Mouse (Mus musculus) heart, embryonic 12.5 days (tissue): ENCODE data around the gene Fxyd1. TPM values are rescaled to one million over a fixed set of nuclear protein-coding genes. Genes with fewer than 3 reads are reported as not detected.

Source experiments
- ATAC-seq: fragments of 200-750 bp; cut with Nextera tagmentation; 2 replicates; pipeline ENCODE4 v1.8.0; 2017; ENCODE audit warnings: moderate TSS enrichment, moderate library complexity; ENCODE audit not compliant: insufficient number of reproducible peaks, low FRiP score
- H3K27ac ChIP-seq: fragments of 300-500 bp; sonication (generic); 2 replicates; pipeline ENCODE4 v1.5.1; 2016; ENCODE audit warnings: mild to moderate bottlenecking, moderate library complexity; ENCODE audit not compliant: poor library complexity, severe bottlenecking
- H3K27me3 ChIP-seq: fragments of 300-500 bp; sonication (generic); replicated peaks from 2 replicates; pipeline ENCODE4 v1.6.1; 2016; ENCODE audit warnings: mild to moderate bottlenecking, moderate library complexity
- H3K36me3 ChIP-seq: fragments of 300-500 bp; sonication (generic); 2 replicates; pipeline ENCODE4 v1.6.1; 2016; ENCODE audit warnings: mild to moderate bottlenecking, moderate library complexity
- H3K4me1 ChIP-seq: fragments of 300-500 bp; sonication (generic); replicated peaks from 2 replicates; pipeline ENCODE4 v1.6.1; 2016; ENCODE audit warnings: mild to moderate bottlenecking
- H3K4me2 ChIP-seq: fragments of 300-500 bp; sonication (generic); 2 replicates; pipeline ENCODE4 v1.6.1; 2016; ENCODE audit warnings: mild to moderate bottlenecking, moderate library complexity
- H3K4me3 ChIP-seq: fragments of 300-500 bp; sonication (generic); 2 replicates; pipeline ENCODE4 v1.5.1; 2016; ENCODE audit warnings: mild to moderate bottlenecking
- H3K9ac ChIP-seq: fragments of 300-500 bp; sonication (generic); 2 replicates; pipeline ENCODE4 v1.6.1; 2016; ENCODE audit warnings: mild to moderate bottlenecking, moderate library complexity
- H3K9me3 ChIP-seq: fragments of 300-500 bp; sonication (generic); replicated peaks from 2 replicates; pipeline ENCODE4 v1.6.1; 2016; ENCODE audit warnings: mild to moderate bottlenecking, moderate library complexity
- WGBS: fragments of 180-500 bp; shearing (Covaris S2); methylation state at CpG from one replicate; pipeline ENCODE4 v1.1.7; 2016; 5-methylcytosine and 5-hydroxymethylcytosine counted together
- polyA plus RNA-seq: library from polyadenylated mRNA; unstranded; fragments of >200 nt; fragmentation: Nextera tagmentation; extraction: Ambion mirVana; gene quantifications from 2 replicates; pipeline ENCODE4 v1.2.1, GENCODE M21; 2016

Gene Fxyd1
- polyA plus RNA-seq, 1 experiment from 2014 or later: 927 TPM

GRCm38 (mm10) chr7:31039011-31039410, 18.0 kb downstream of the Fxyd1 start:
- 78% methylated on average over 4 of the region's 4 CpGs for WGBS
- peaks cover 45% of the 10 kb centered on the region for H3K27me3 ChIP-seq
- H3K4me3 ChIP-seq: no peak overlapping the region
- no peak overlapping the region for H3K9ac ChIP-seq
- H3K36me3 ChIP-seq: no peaks in the 10 kb centered on the region; the same call in 1 of the 2 replicates
- H3K4me2 ChIP-seq: no peak overlapping the region
- H3K27ac ChIP-seq: no peak overlapping the region
- ATAC-seq: no peak
- peaks cover 5% of the 10 kb centered on the region for H3K4me1 ChIP-seq
- no peaks in the 10 kb centered on the region; the same call in 1 of the 2 replicates for H3K9me3 ChIP-seq

GRCm38 (mm10) chr7:31037675-31038074, 19.3 kb downstream of the Fxyd1 start:
- no peak overlapping the region for H3K9ac ChIP-seq
- H3K4me1 ChIP-seq: peaks cover 5% of the 10 kb centered on the region
- no peak overlapping the region for H3K27ac ChIP-seq
- H3K4me2 ChIP-seq: no peak overlapping the region
- H3K27me3 ChIP-seq: peaks cover 31% of the 10 kb centered on the region
- no peak for ATAC-seq
- H3K4me3 ChIP-seq: no peak overlapping the region
- no peaks in the 10 kb centered on the region; the same call in 1 of the 2 replicates for H3K9me3 ChIP-seq
- 55% methylated on average over 2 of the region's 2 CpGs for WGBS
- no peaks in the 10 kb centered on the region; the same call in 1 of the 2 replicates for H3K36me3 ChIP-seq

GRCm38 (mm10) chr7:31036917-31037316, 20.1 kb downstream of the Fxyd1 start:
- no peak for ATAC-seq
- Histone ChIP-seq H3K4me1 (peaks cover 3% of the 10 kb centered on the region), H3K9me3 (no peaks in the 10 kb centered on the region; the same call in 1 of the 2 replicates), H3K4me3 (no peak overlapping the region), H3K27ac (no peak overlapping the region), H3K27me3 (peaks cover 24% of the 10 kb centered on the region), H3K36me3 (no peaks in the 10 kb centered on the region; the same call in 1 of the 2 replicates), H3K4me2 (no peak overlapping the region), H3K9ac (no peak overlapping the region)
- 72% methylated on average over 7 of the region's 7 CpGs for WGBS

- peaks cover 3% of the 10 kb centered on the region; the same call in 1 of the 2 replicates for H3K9me3 ChIP-seq
- H3K4me3 ChIP-seq: no peak overlapping the region
- ATAC-seq: no peak
- H3K4me2 ChIP-seq: no peak overlapping the region
- no peak overlapping the region for H3K27ac ChIP-seq
- no peak overlapping the region for H3K9ac ChIP-seq
- 65% methylated on average over 11 of the region's 11 CpGs for WGBS
- H3K27me3 ChIP-seq: peaks cover 10% of the 10 kb centered on the region
- no peaks in the 10 kb centered on the region; the same call in 1 of the 2 replicates for H3K4me1 ChIP-seq
- H3K36me3 ChIP-seq: no peaks in the 10 kb centered on the region; the same call in 1 of the 2 replicates
Measured at GRCm38 (mm10) chr7:31035291-31035690, 21.7 kb downstream of the Fxyd1 start.

- no peak overlapping the region for H3K27ac ChIP-seq
- ATAC-seq: no peak
- H3K4me3 ChIP-seq: no peak overlapping the region
- WGBS: 55% methylated on average over 11 of the region's 11 CpGs
- H3K9me3 ChIP-seq: peaks cover 3% of the 10 kb centered on the region; the same call in 1 of the 2 replicates
- no peak overlapping the region for H3K9ac ChIP-seq
- no peaks in the 10 kb centered on the region; the same call in 1 of the 2 replicates for H3K4me1 ChIP-seq
- no peak overlapping the region for H3K4me2 ChIP-seq
- no peaks in the 10 kb centered on the region; the same call in 1 of the 2 replicates for H3K36me3 ChIP-seq
- H3K27me3 ChIP-seq: peaks cover 5% of the 10 kb centered on the region; the same call in 1 of the 2 replicates
Measured at GRCm38 (mm10) chr7:31034789-31035188, 22.2 kb downstream of the Fxyd1 start.

- Histone ChIP-seq H3K36me3 (no peaks in the 10 kb centered on the region), H3K27me3 (no peaks in the 10 kb centered on the region), H3K27ac (no peak overlapping the region), H3K4me1 (no peaks in the 10 kb centered on the region; the same call in 1 of the 2 replicates), H3K4me2 (no peak overlapping the region), H3K9me3 (0 out of 2 replicates have a peak, but pooled peaks cover 6% of the 10 kb centered on the region), H3K4me3 (no peak overlapping the region), H3K9ac (no peak overlapping the region)
- WGBS: 59% methylated on average over 9 of the region's 9 CpGs
- ATAC-seq: no peak
Measured at GRCm38 (mm10) chr7:31033409-31034165, 23.4 kb downstream of the Fxyd1 start.

- H3K4me3 ChIP-seq: no peak overlapping the region
- 0 out of 2 replicates have a peak, but pooled peaks cover 7% of the 10 kb centered on the region for H3K9me3 ChIP-seq
- no peaks in the 10 kb centered on the region for H3K36me3 ChIP-seq
- no peak overlapping the region for H3K9ac ChIP-seq
- H3K4me2 ChIP-seq: no peak overlapping the region
- H3K27ac ChIP-seq: no peak overlapping the region
- H3K4me1 ChIP-seq: no peaks in the 10 kb centered on the region; the same call in 1 of the 2 replicates
- H3K27me3 ChIP-seq: no peaks in the 10 kb centered on the region
- no peak for ATAC-seq
- WGBS: 79% methylated on average over 7 of the region's 7 CpGs
Measured at GRCm38 (mm10) chr7:31031731-31032130, 25.3 kb downstream of the Fxyd1 start.

GRCm38 (mm10) chr7:31030717-31031116, 26.3 kb downstream of the Fxyd1 start:
- Histone ChIP-seq H3K4me2 (no peak overlapping the region), H3K4me1 (no peaks in the 10 kb centered on the region; the same call in 1 of the 2 replicates), H3K9me3 (0 out of 2 replicates have a peak, but pooled peaks cover 7% of the 10 kb centered on the region), H3K9ac (no peak overlapping the region), H3K36me3 (no peaks in the 10 kb centered on the region), H3K4me3 (no peak overlapping the region), H3K27me3 (no peaks in the 10 kb centered on the region), H3K27ac (no peak overlapping the region)
- 57% methylated on average over 2 of the region's 2 CpGs for whole genome bisulfite sequencing
- no peak for ATAC-seq

GRCm38 (mm10) chr7:31028609-31029008, 28.4 kb downstream of the Fxyd1 start:
- 67% methylated on average over 8 of the region's 8 CpGs for WGBS
- no peaks in the 10 kb centered on the region for H3K4me1 ChIP-seq
- H3K9ac ChIP-seq: no peak overlapping the region
- H3K4me3 ChIP-seq: no peak overlapping the region
- H3K27me3 ChIP-seq: no peaks in the 10 kb centered on the region
- no peak overlapping the region for H3K27ac ChIP-seq
- ATAC-seq: no peak
- H3K4me2 ChIP-seq: no peak overlapping the region
- no peaks in the 10 kb centered on the region for H3K36me3 ChIP-seq
- H3K9me3 ChIP-seq: 0 out of 2 replicates have a peak, but pooled peaks cover 7% of the 10 kb centered on the region

- H3K27me3 ChIP-seq: no peaks in the 10 kb centered on the region
- peak overlapping the region; percentile 42 for H3K4me2 ChIP-seq
- no peaks in the 10 kb centered on the region for H3K9me3 ChIP-seq
- H3K4me3 ChIP-seq: no peak overlapping the region
- peaks cover 19% of the 10 kb centered on the region for H3K4me1 ChIP-seq
- peak; percentile 38; the same call in 1 of the 2 replicates for ATAC-seq
- H3K9ac ChIP-seq: no peak overlapping the region
- H3K27ac ChIP-seq: peak overlapping the region; percentile 82
- H3K36me3 ChIP-seq: no peaks in the 10 kb centered on the region
- 38% methylated on average over 10 of the region's 10 CpGs for WGBS
Measured at GRCm38 (mm10) chr7:31017104-31017901, 39.7 kb downstream of the Fxyd1 start.

- Histone ChIP-seq H3K36me3 (no peaks in the 10 kb centered on the region), H3K27me3 (no peaks in the 10 kb centered on the region), H3K27ac (no peak overlapping the region), H3K4me2 (no peak overlapping the region), H3K9ac (no peak overlapping the region), H3K4me3 (no peak overlapping the region), H3K4me1 (peaks cover 17% of the 10 kb centered on the region), H3K9me3 (no peaks in the 10 kb centered on the region)
- 82% methylated on average over 5 of the region's 5 CpGs for WGBS
- no peak for ATAC-seq
Measured at GRCm38 (mm10) chr7:31012971-31013370, 44.0 kb downstream of the Fxyd1 start.
